Mouse (Mus musculus): ENCODE measurements at regions not wholly inside any gene's neighbourhood (a gene's known extent, or its start where the extent isn't known, plus 50 kb on each side); places are given as distances from the start of the nearest gene placed in this dataset.

- peak; percentile 17 for DNase-seq
These were observed 58.7 kb upstream of the Pmepa1 start for GRCm38 (mm10) chr2:173334856-173335595.

- peak; percentile 73 for DNase-seq
These were observed 59.5 kb upstream of the Pmepa1 start for GRCm38 (mm10) chr2:173335859-173336258.

- peak; percentile 49 for DNase-seq
These were observed 61.3 kb upstream of the Pmepa1 start for GRCm38 (mm10) chr2:173337666-173338065.

- peak; percentile 70 for DNase-seq
These were observed 62.3 kb upstream of the Pmepa1 start for GRCm38 (mm10) chr2:173338671-173339070.

GRCm38 (mm10) chr2:173339211-173339610 is 62.9 kb upstream of the Pmepa1 start:
- no peak for DNase-seq

- DNase-seq, result peak; percentile 7
These were observed 63.8 kb upstream of the Pmepa1 start for GRCm38 (mm10) chr2:173340044-173340601.

GRCm38 (mm10) chr2:173342605-173343260 is 66.4 kb upstream of the Pmepa1 start:
- DNase-seq, result no peak

- no peak for DNase-seq
These were observed 67.3 kb upstream of the Pmepa1 start for GRCm38 (mm10) chr2:173343665-173344064.

- DNase-seq, result no peak
These were observed 67.9 kb upstream of the Pmepa1 start for GRCm38 (mm10) chr2:173344221-173344620.

GRCm38 (mm10) chr2:173347341-173347740 is 71.0 kb upstream of the Pmepa1 start:
- DNase-seq, result no peak

GRCm38 (mm10) chr2:173348757-173349156 is 72.4 kb upstream of the Pmepa1 start:
- DNase-seq, result no peak

GRCm38 (mm10) chr2:173349510-173349909 is 73.2 kb upstream of the Pmepa1 start:
- no peak for DNase-seq

GRCm38 (mm10) chr2:173349910-173350309 is 73.6 kb upstream of the Pmepa1 start:
- no peak for DNase-seq

GRCm38 (mm10) chr2:173350405-173350804 is 74.1 kb upstream of the Pmepa1 start:
- no peak for DNase-seq

GRCm38 (mm10) chr2:173350831-173351230 is 74.5 kb upstream of the Pmepa1 start:
- no peak for DNase-seq

GRCm38 (mm10) chr2:173351831-173352755 is 75.8 kb upstream of the Pmepa1 start:
- peak; percentile 78 for DNase-seq

GRCm38 (mm10) chr2:173352756-173353139 is 76.4 kb upstream of the Pmepa1 start:
- DNase-seq, result no peak

- no peak for DNase-seq
These were observed 77.3 kb upstream of the Pmepa1 start for GRCm38 (mm10) chr2:173353435-173354241.

GRCm38 (mm10) chr2:173356786-173357185 is 80.5 kb upstream of the Pmepa1 start:
- DNase-seq, result no peak

- no peak for DNase-seq
These were observed 89.3 kb upstream of the Pmepa1 start for GRCm38 (mm10) chr2:173365441-173366166.

- DNase-seq, result no peak
These were observed 90.4 kb upstream of the Pmepa1 start for GRCm38 (mm10) chr2:173366734-173367133.
